ENCODE assay signal across 18 mouse cellular contexts in the genomic region with DNA sequence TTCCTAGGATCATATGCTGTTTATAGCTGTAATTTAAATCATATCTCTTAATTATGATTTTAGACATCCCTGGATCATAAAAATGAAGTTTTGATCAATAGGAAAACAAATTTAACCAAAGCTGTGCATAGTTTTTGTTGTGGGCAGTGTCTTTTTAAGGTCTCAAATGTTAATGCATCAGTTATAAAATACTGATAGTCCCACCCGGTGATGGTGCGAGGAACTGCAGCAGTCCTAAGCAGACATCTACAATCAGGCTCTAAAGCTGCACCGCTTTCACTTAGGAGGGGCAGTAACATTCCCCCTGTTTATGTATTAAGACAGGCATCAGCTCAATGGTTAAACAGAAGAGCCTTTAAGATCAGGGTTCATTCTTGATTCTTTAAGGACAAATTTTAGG. TPM values are rescaled to one million over a fixed set of nuclear protein-coding genes. Genes with fewer than 3 reads are reported as not detected.
DNase-seq lines count a peak whose midpoint lies in the region; ATAC-seq and TF ChIP-seq lines count a peak whose summit lies in the region.
"Had no signal": no experiment of that assay in that cellular context is flagged by ENCODE, and none has a peak within 500 bp of the region (broad histone marks: within the 10 kb centered on the region; RNA-seq: fewer than 3 reads in every experiment).

No protein-coding gene starts in this region.

- no peaks in the 10 kb centered on the region for H3K9me3 ChIP-seq in intestine, postnatal 0 days (ENCODE audit: control insufficient read depth)
- H3K9me3 ChIP-seq in intestine, embryonic 15.5 days = no peaks in the 10 kb centered on the region
- H3K9me3 ChIP-seq: forebrain, embryonic 12.5 days; hindbrain, embryonic 15.5 days; limb, embryonic 13.5 days; liver, embryonic 15.5 days; midbrain, embryonic 15.5 days had no signal

- no peak overlapping the region for H3K4me2 ChIP-seq in intestine, postnatal 0 days (replicated peaks; ENCODE audit: low read depth)
- H3K4me2 ChIP-seq in intestine, embryonic 15.5 days (replicated peaks) = no peak overlapping the region
- H3K4me2 ChIP-seq: forebrain, embryonic 12.5 days; hindbrain, embryonic 15.5 days; limb, embryonic 13.5 days; liver, embryonic 15.5 days; midbrain, embryonic 15.5 days had no signal

- H3K4me3 ChIP-seq in intestine, postnatal 0 days (ENCODE audit: low read depth, low read length) = no peak overlapping the region
- no peak overlapping the region for H3K4me3 ChIP-seq in intestine, embryonic 15.5 days (replicated peaks)
- no peak overlapping the region for H3K4me3 ChIP-seq in left cerebral cortex, adult 2 months
- H3K4me3 ChIP-seq: forebrain, embryonic 12.5 days; hindbrain, embryonic 15.5 days; limb, embryonic 13.5 days; liver, embryonic 15.5 days; midbrain, embryonic 15.5 days had no signal

- 74% methylated on average over 3 of the region's 3 CpGs for WGBS in intestine, postnatal 0 days
- WGBS in intestine, embryonic 15.5 days = 77% methylated on average over 3 of the region's 3 CpGs

- H3K36me3 ChIP-seq in intestine, postnatal 0 days (ENCODE audit: control insufficient read depth, insufficient read depth) = peaks cover 27% of the 10 kb centered on the region
- peaks cover 8% of the 10 kb centered on the region for H3K36me3 ChIP-seq in intestine, embryonic 15.5 days

- no peak overlapping the region for H3K27ac ChIP-seq in intestine, postnatal 0 days (ENCODE audit: low read depth, low read length)
- H3K27ac ChIP-seq in intestine, embryonic 15.5 days = no peak overlapping the region
- no peak overlapping the region for H3K27ac ChIP-seq in left cerebral cortex, adult 2 months
- H3K27ac ChIP-seq: forebrain, embryonic 12.5 days; hindbrain, embryonic 15.5 days; limb, embryonic 13.5 days; liver, embryonic 15.5 days; midbrain, embryonic 15.5 days had no signal

- H3K4me1 ChIP-seq in intestine, postnatal 0 days (replicated peaks; ENCODE audit: control insufficient read depth, insufficient read depth, low read length) = no peaks in the 10 kb centered on the region
- no peaks in the 10 kb centered on the region for H3K4me1 ChIP-seq in intestine, embryonic 15.5 days (replicated peaks)
- H3K4me1 ChIP-seq: forebrain, embryonic 12.5 days; limb, embryonic 13.5 days had no signal

- DNase-seq in CD4-positive, CD25-positive, alpha-beta regulatory T cell, adult 2 months (ENCODE audit: low read depth, low spot score) = peak; percentile 17
- peak; percentile 16 for DNase-seq in thymus, postnatal 4 days
- no peak for DNase-seq in thymus, postnatal 36 days
- DNase-seq in cerebellum, postnatal 4 days (ENCODE audit: low spot score in 2 of 2) = no peak
- no peak for DNase-seq in left cerebral cortex, adult 2 months (ENCODE audit: extremely low spot score in 1 of 2, low spot score in 2 of 2)
- DNase-seq: cerebellum, postnatal 14 days; kidney, adult 9 months; lung, postnatal 4 days; right cerebral cortex, postnatal 25 days; thymus, adult 2 months had no signal

- H3K9ac ChIP-seq in intestine, postnatal 0 days (ENCODE audit: low read depth, low read length) = no peak overlapping the region
- H3K9ac ChIP-seq in intestine, embryonic 15.5 days = no peak overlapping the region
- H3K9ac ChIP-seq: forebrain, embryonic 12.5 days; hindbrain, embryonic 15.5 days; limb, embryonic 13.5 days; liver, embryonic 15.5 days; midbrain, embryonic 15.5 days had no signal

- peak; percentile 36 for TF ChIP-seq CTCF in intestine, postnatal 0 days (IDR thresholded peaks at IDR 0.05; ENCODE audit: low read depth)
- no peak; the same call in none of the 2 replicates for TF ChIP-seq CTCF in left cerebral cortex, adult 2 months (IDR thresholded peaks at IDR 0.05)

- no peaks in the 10 kb centered on the region for H3K27me3 ChIP-seq in intestine, postnatal 0 days (replicated peaks; ENCODE audit: control insufficient read depth, insufficient read depth, low read length)
- H3K27me3 ChIP-seq in intestine, embryonic 15.5 days (replicated peaks) = no peaks in the 10 kb centered on the region
- H3K27me3 ChIP-seq: forebrain, embryonic 12.5 days; hindbrain, embryonic 15.5 days; limb, embryonic 13.5 days; liver, embryonic 15.5 days; midbrain, embryonic 15.5 days had no signal

- intact Hi-C loops in left cerebral cortex, adult 2 months (cut with DNase I) = no loop called here

- ATAC-seq in CD4-positive, CD25-positive, alpha-beta regulatory T cell, adult 4 months = no peak
- no peak for ATAC-seq in intestine, postnatal 0 days
- ATAC-seq in intestine, embryonic 15.5 days = no peak
- ATAC-seq: midbrain, embryonic 15.5 days had no signal

RNA-seq across cellular contexts. Expression of gene Slc30a6, which starts 5.6 kb away (rescaled TPM):
- 10 to 100 TPM; 24.3 to 37.3 TPM for polyA plus RNA-seq in CD4-positive, CD25-positive, alpha-beta regulatory T cell, adult 4 months (2017; shearing (Covaris generic))
- polyA plus RNA-seq in intestine, postnatal 0 days (2015; fragmentation: Nextera tagmentation; extraction: Ambion mirVana) = 45.7 and 47.6 TPM in 2 replicates
- 39.7 and 41.2 TPM in 2 replicates for polyA plus RNA-seq in intestine, embryonic 15.5 days (2015; fragmentation: Nextera tagmentation; extraction: Ambion mirVana)
- 10 to 100 TPM; 12.6 to 15.6 TPM for total RNA-seq in left cerebral cortex, adult 2 months (2021)

RNA-seq across cellular contexts. Expression of gene Spast, which starts 51.1 kb away (rescaled TPM):
- 10 to 100 TPM in 1 of 2 experiments, 1 to 10 TPM in 1; 6.9 to 10.9 TPM for polyA plus RNA-seq in CD4-positive, CD25-positive, alpha-beta regulatory T cell, adult 4 months (2017; shearing (Covaris generic))
- 10.5 and 12.1 TPM in 2 replicates for polyA plus RNA-seq in intestine, postnatal 0 days (2015; fragmentation: Nextera tagmentation; extraction: Ambion mirVana)
- 12.4 and 15.0 TPM in 2 replicates for polyA plus RNA-seq in intestine, embryonic 15.5 days (2015; fragmentation: Nextera tagmentation; extraction: Ambion mirVana)
- 10 to 100 TPM; 53.4 to 55.1 TPM for total RNA-seq in left cerebral cortex, adult 2 months (2021)

Comparison
In these comparisons a context has a peak if more than half of its experiments do, and no peak if none do; other contexts are left out.
1. DNase-seq: peak in CD4-positive, CD25-positive, alpha-beta regulatory T cell, adult 2 months (single experiment) and thymus, postnatal 4 days (single experiment); none in thymus, postnatal 36 days (0 of 2), cerebellum, postnatal 4 days (0 of 2) and left cerebral cortex, adult 2 months (0 of 2).